Mouse (Mus musculus): ENCODE data around the gene Gm10521. TPM values are rescaled to one million over a fixed set of nuclear protein-coding genes. Genes with fewer than 3 reads are reported as not detected.
A peak's percentile ranks its signal among the peaks of the same experiment; 100 is the strongest.

Gene Gm10521
- polyA plus RNA-seq, 1 experiment from 2014 or later, result not detected

DNA sequence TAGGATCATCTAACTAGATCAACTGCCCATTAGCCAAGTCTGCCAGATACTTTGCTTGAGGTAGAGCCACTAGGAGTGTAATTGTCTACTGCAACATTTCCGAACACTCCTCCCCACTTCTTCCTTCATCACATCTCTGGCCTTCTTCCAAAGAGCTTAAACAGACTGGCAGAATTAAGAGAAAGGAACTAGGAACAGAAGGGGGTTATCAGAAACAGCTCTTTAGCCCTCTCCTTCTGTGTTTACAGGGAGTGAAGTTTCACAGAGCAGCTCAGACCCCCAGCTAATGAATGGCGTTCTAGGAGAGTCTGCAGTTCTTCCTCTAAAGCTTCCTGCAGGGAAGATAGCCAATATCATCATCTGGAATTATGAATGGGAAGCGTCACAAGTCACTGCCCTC lies 38.4 kb downstream of the Gm10521 start:
- WGBS, result 87% methylated on average over 3 of the region's 3 CpGs
- ATAC-seq (ENCODE audit: low FRiP score), result no peak
- no peaks in the 10 kb centered on the region for H3K36me3 ChIP-seq (ENCODE audit: control insufficient read depth, insufficient read depth, low read length)
- no peaks in the 10 kb centered on the region for H3K4me1 ChIP-seq (replicated peaks; ENCODE audit: control insufficient read depth, insufficient read depth, low read length)
- no peak overlapping the region for H3K9ac ChIP-seq (ENCODE audit: low read depth, low read length)
- no peaks in the 10 kb centered on the region for H3K27me3 ChIP-seq (ENCODE audit: control insufficient read depth, insufficient read depth, low read length)
- no peak overlapping the region for H3K4me2 ChIP-seq (replicated peaks; ENCODE audit: low read depth, low read length)
- no peak overlapping the region for H3K27ac ChIP-seq (ENCODE audit: low read depth, low read length)
- no peak overlapping the region for H3K4me3 ChIP-seq (ENCODE audit: low read depth, low read length)
- H3K9me3 ChIP-seq (ENCODE audit: control insufficient read depth, low read length), result no peaks in the 10 kb centered on the region
- no peak for DNase-seq (ENCODE audit: low spot score)

GRCm38 (mm10) chr1:171938952-171939948 lies 43.8 kb downstream of the Gm10521 start:
- no peaks in the 10 kb centered on the region for H3K4me1 ChIP-seq (replicated peaks; ENCODE audit: control insufficient read depth, insufficient read depth, low read length)
- H3K27ac ChIP-seq (ENCODE audit: low read depth, low read length), result no peak overlapping the region
- DNase-seq (ENCODE audit: low spot score) (no peak), ATAC-seq (ENCODE audit: low FRiP score) (no peak)
- H3K9me3 ChIP-seq (ENCODE audit: control insufficient read depth, low read length), result no peaks in the 10 kb centered on the region
- no peaks in the 10 kb centered on the region for H3K27me3 ChIP-seq (ENCODE audit: control insufficient read depth, insufficient read depth, low read length)
- H3K36me3 ChIP-seq (ENCODE audit: control insufficient read depth, insufficient read depth, low read length), result no peaks in the 10 kb centered on the region
- 84% methylated on average over 14 of the region's 14 CpGs for WGBS
- H3K4me2 ChIP-seq (replicated peaks; ENCODE audit: low read depth, low read length), result no peak overlapping the region
- H3K9ac ChIP-seq (ENCODE audit: low read depth, low read length), result no peak overlapping the region
- no peak overlapping the region for H3K4me3 ChIP-seq (ENCODE audit: low read depth, low read length)

DNA sequence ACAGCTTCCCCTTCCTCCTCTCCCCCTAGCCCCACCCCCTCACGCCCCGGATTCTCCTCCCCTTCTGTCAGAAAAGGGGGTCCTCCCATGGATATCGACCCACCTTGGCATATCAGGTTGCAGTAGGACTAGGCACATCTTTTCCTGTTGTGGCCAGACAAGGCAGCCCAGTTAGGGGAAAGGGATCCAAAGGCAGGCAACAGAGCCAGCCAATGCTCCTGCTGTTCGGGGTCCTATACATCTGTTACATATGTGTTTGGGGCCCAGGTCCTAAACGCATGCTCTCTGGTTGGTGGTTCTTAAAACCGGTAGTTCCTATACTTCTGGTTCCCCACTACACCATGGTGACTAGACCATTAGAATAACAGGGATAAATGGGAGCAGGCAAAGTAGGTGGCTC lies 45.2 kb downstream of the Gm10521 start:
- DNase-seq (ENCODE audit: low spot score), result no peak
- no peak overlapping the region for H3K4me3 ChIP-seq (ENCODE audit: low read depth, low read length)

DNA sequence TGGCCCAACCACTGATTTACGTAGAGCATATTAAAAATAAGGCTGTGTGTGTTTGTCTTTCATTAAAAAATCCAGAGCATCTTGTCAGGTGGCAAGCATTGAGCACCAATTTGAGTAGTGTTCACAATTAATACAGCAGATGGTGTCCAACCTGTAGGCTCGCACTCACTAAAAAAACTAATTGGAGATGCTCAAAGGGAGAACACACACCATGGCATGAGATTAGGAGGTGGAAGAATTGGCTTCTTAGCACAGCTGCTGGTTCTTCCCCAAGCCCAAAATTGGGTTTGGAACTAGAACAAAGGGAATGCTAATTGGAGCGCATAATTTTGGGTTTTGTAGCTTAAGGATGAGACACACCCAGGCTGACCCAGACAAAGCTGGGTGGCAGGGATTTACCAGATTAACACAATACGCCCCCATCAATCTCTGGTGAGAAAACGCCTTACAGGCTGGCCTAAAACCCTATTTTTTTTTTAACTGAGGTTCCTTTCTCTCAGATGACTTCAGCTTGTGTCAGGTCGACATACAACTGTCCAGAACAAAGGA lies 51.1 kb downstream of the Gm10521 start:
- Histone ChIP-seq H3K27me3 (ENCODE audit: control insufficient read depth, insufficient read depth, low read length) (no peaks in the 10 kb centered on the region), H3K9me3 (ENCODE audit: control insufficient read depth, low read length) (no peaks in the 10 kb centered on the region), H3K27ac (ENCODE audit: low read depth, low read length) (no peak overlapping the region), H3K4me1 (replicated peaks; ENCODE audit: control insufficient read depth, insufficient read depth, low read length) (no peaks in the 10 kb centered on the region), H3K4me3 (ENCODE audit: low read depth, low read length) (no peak overlapping the region), H3K4me2 (replicated peaks; ENCODE audit: low read depth, low read length) (no peak overlapping the region), H3K36me3 (ENCODE audit: control insufficient read depth, insufficient read depth, low read length) (no peaks in the 10 kb centered on the region), H3K9ac (ENCODE audit: low read depth, low read length) (no peak overlapping the region)
- peak; percentile 36; the same call in 1 of the 2 replicates for ATAC-seq (ENCODE audit: low FRiP score)
- DNase-seq (ENCODE audit: low spot score), result peak; percentile 17
- WGBS, result 63% methylated on average over 6 of the region's 6 CpGs

More for the DNA sequence above, 45.2 kb downstream of the Gm10521 start:
- Histone ChIP-seq H3K4me2 (replicated peaks; ENCODE audit: low read depth, low read length) (no peak overlapping the region), H3K9me3 (ENCODE audit: control insufficient read depth, low read length) (no peaks in the 10 kb centered on the region), H3K9ac (ENCODE audit: low read depth, low read length) (no peak overlapping the region), H3K27me3 (ENCODE audit: control insufficient read depth, insufficient read depth, low read length) (no peaks in the 10 kb centered on the region), H3K4me1 (replicated peaks; ENCODE audit: control insufficient read depth, insufficient read depth, low read length) (no peaks in the 10 kb centered on the region), H3K36me3 (ENCODE audit: control insufficient read depth, insufficient read depth, low read length) (no peaks in the 10 kb centered on the region), H3K27ac (ENCODE audit: low read depth, low read length) (no peak overlapping the region)
- 76% methylated on average over 6 of the region's 6 CpGs for WGBS
- ATAC-seq (ENCODE audit: low FRiP score), result no peak

Other genes starting within 250 kb of the Gm10521 start
- gene Slamf7, start 242.6 kb upstream of the Gm10521 start, polyA plus RNA-seq (2014; fragmentation: Nextera tagmentation; extraction: Ambion mirVana), result not detected in 2 replicates
- gene Cd48, start 213.7 kb upstream of the Gm10521 start, polyA plus RNA-seq (2014; fragmentation: Nextera tagmentation; extraction: Ambion mirVana), result 0.60 and 1.1 TPM in 2 replicates
- gene Slamf1, start 128.5 kb upstream of the Gm10521 start, polyA plus RNA-seq (2014; fragmentation: Nextera tagmentation; extraction: Ambion mirVana), result 0.17 and 0.25 TPM in 2 replicates
- gene Cd84, start 56.0 kb upstream of the Gm10521 start, polyA plus RNA-seq (2014; fragmentation: Nextera tagmentation; extraction: Ambion mirVana), result 0.64 and 0.77 TPM in 2 replicates
- gene Slamf6, start 21.9 kb downstream of the Gm10521 start, polyA plus RNA-seq (2014; fragmentation: Nextera tagmentation; extraction: Ambion mirVana), result 0.11 TPM in 1 of 2 replicates, not detected in the other
- 60.3 and 61.6 TPM in 2 replicates for gene Vangl2, start 132.8 kb downstream of the Gm10521 start, polyA plus RNA-seq (2014; fragmentation: Nextera tagmentation; extraction: Ambion mirVana)
- 20.5 and 22.3 TPM in 2 replicates for gene Nhlh1, start 161.9 kb downstream of the Gm10521 start, polyA plus RNA-seq (2014; fragmentation: Nextera tagmentation; extraction: Ambion mirVana)
- 154 and 191 TPM in 2 replicates for gene Copa, start 186.9 kb downstream of the Gm10521 start, polyA plus RNA-seq (2014; fragmentation: Nextera tagmentation; extraction: Ambion mirVana)
- 120 and 121 TPM in 2 replicates for gene Ncstn, start 187.1 kb downstream of the Gm10521 start, polyA plus RNA-seq (2014; fragmentation: Nextera tagmentation; extraction: Ambion mirVana)
- 173 and 179 TPM in 2 replicates for gene Pex19, start 231.1 kb downstream of the Gm10521 start, polyA plus RNA-seq (2014; fragmentation: Nextera tagmentation; extraction: Ambion mirVana)